Mouse (Mus musculus) NIH3T3 (cell line): ENCODE measurements around the gene Dock4.

ENCODE experiments used
- DNase-seq: peaks from one replicate; pipeline ENCODE4 v3.0.0-alpha.2; 2012; ENCODE audit warnings: low read depth

Gene Dock4

DNA sequence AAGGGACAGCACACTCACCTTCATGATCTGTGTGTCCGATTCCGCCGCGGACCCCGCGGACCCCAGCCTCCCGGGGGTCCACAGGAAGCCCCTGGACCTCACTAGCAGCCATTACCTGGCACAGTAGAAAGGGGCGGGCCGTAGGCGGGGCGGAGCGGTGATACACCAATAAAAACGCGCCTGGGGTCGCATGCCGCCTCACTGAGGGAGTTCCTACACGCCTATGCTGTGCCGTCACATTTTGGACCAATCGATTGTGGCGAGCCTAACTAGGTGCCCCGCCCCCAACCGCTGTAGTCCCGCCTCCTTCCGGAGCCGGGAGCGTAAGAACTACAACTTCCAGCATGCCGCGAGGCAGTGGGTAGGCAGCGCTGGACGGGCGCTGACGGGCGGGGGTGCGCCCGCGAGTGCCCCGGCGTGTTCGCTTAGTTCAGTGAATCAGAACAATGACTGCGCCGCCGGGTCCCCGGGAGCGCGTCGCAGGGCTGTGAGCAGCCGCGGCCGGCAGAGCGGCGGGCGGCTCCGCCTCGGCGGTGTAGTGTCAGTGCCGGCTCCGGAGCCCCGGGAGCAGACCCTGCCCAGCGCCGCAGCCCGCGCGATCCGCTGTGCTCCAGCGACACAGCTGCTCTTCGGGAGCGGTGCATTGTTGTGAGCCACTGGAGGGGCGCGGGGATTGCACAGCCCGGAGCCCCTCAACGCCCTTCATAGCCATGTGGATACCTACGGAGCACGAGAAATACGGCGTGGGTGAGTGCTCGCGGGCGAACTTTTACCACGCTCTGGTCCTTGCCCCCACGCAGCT lies at the start of gene Dock4, which contains the start of gene Zfp277:
Dock4 (plus strand) TSS at position 305 of the 802 bp plus-strand sequence.
Zfp277 (minus strand) TSS at position 255 of the 802 bp plus-strand sequence.
- peak; percentile 100 for DNase-seq

DNA sequence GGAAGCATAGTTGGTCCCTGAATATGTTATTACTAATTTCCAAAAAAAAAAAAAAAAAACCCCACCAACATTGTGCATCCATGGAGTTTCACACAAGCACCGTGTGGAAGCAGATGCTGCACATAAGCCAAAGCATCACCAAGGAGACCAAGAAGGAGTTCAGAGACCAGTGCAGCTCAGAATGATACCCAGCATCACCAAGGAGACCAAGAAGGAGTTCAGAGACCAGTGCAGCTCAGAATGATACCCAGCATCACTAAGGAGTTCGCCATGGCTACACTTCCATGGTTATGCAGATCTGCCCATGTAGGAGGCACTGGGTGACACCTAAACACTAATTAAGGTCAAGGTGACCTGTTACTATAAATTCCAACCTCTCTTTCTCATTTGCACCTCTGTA lies 46.8 kb upstream of the Dock4 start:
- DNase-seq: no peak

DNA sequence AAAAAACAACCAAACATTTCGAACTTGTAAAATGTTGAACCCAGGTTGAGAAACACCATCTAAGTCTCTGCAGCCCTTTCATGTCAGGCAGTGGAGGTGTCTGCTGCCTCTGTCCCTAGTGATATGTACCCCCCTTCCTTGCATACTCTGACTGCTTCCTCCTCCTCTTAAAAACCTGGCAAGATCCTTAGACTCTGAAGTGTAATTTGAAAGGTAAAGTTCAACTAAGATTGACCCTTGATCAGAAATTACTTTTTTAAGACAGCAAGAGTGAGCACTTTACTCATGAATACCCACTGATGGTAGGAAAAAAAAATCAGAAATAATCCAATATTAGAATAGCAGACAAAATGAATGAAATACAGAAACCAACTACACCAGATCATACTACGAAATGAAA lies 46.4 kb upstream of the Dock4 start:
- no peak for DNase-seq

DNA sequence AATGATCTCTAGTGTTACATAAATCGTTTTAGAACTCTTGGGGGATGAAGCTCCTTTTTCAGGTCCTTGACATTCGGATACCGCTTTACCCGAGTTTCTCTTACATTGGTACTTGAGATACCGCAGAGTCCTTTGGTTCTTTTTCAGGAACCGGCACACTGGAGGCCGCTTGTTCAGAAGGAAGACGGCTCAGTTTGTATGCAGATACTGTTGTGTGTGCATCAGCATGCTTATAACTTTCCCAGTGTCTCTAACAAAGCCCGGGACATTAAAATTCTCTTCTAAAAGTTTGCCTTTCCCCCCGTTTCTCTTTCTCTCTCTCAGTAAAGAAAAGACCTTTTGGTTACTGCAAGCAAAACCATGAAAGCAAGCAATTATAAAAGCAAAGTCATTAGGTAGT lies 45.9 kb upstream of the Dock4 start:
- DNase-seq: no peak

DNA sequence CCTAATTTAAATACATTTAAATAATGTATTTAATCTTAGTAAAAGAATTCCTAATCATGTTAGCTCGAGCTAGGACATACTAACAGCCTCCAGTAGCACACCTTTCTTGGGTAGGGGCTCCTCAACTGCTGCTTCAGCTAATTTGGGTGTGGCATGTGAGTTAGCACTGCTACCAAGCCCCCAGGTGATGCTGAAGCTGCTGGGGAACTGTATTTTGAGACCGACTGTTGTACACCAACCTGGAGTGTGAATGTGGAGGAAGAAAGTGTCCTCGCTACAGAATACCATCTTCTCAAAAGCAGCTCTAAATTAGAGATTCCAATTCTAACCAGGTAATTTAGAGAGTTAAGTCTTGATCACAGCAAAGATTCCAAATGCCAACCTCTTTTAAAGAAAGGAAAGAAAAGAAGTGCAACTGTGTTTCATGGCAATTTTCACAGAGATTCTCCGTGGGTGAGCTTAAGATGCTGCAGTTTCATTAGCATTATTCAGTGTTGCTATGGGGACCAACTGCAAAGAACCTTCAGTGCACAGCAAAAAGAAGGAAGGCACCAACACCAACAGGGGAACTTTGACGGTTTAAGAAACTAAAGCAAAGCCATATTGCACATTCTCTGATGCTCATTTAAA lies 31.0 kb upstream of the Dock4 start:
- no peak for DNase-seq

DNA sequence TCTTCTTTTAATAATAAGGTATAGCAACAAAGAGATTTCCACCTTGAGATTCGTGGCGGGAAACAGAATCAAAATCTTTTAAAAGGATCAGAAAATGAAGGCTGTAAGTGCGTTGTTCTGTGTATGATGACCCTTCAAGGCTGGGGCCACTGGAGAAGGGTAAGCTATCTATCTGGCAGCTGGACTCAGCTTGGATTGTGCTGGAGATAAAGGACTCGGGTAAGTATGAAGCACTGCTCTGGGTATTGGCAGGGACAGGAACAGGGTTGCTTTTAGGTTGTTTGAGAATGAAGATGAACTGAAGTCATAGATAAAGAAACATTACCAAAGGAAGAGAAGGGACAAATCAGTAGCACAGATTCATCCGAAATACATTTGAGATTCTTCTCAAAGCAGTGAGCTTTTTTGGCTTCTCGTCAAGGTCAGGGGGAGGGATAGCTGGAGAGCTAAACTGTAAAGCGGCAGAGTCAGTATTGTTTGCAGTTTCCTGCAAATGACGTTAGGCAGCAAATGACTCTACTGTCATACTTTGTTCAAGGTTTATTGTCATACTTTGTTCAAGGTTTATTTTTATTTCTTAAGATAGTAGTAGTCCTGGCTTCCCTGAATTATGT lies 30.3 kb upstream of the Dock4 start:
- no peak for DNase-seq

DNA sequence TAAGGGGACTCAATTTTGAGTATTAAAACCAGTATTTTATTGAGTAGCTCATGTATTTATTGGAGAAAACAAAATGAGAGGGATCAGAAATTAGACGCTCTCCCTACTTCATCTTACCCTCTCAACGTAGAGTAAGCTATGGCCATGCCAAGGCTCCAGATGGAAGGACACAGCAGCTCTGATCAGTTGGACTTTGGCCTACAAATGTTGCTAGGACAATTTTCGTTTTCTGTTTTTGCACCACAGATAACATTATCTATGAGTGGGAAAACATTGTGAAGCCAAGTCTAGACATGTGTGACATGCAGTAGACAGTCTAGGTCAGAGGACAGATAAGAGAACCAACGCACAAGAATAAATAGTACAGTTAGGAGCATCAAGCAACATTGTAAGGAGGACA lies 28.5 kb upstream of the Dock4 start:
- no peak for DNase-seq

DNA sequence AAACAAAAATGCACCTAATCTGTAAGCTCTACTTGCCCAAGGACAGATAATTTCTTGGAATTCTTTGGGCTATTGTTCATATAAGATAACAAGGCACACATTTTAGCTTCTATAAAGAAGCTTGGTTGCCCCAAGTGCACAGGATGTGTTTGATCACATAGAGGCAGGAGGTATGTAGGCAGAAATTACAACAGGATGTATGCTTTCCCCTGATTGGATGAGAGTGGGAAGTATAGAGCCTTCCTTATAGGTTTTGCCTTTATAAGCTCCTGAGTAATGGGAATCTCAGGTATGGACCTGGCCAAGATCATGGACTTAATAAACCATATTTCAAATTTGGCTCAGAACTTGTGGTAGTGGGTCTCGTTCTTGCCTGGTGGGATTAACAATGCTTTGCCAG lies 20.8 kb upstream of the Dock4 start:
- no peak for DNase-seq

DNA sequence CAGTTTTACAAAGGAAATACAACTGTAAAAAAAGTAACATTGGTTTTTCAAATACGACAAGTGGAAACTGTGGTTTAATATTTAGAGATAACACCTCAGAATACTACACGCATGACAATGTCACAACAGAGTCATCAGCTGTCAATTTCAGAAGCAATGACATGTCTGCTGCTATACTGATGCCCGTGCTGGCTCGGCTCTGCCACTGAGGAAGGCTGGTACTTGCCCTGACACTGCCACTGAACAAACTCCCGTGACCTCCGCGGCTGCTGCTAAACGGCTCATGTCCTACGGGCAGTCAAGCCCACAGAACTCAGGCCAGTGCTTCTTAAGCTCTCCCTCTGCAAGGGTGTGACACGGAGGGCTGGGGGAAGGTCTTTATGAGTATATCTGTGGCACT lies 18.1 kb upstream of the Dock4 start:
- no peak for DNase-seq

DNA sequence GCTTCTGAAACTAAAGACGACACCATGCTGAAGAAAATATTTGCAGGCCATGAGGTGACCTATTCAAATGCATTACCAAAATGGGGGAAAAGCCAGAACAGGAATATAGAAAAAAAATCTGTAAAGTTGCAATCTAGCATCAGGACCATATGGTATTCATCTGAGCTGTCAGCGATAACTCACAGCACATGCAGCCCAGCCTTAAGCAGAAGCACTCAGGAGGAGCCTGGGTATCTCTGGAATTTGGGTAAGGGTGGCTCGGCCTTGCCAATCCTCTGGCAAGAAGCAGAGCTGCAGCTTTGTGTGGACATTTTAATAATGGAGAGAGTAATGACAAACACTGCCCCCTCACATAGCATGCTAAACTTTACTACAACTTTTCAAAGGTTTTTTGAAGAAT lies 15.8 kb upstream of the Dock4 start:
- DNase-seq: peak; percentile 72

DNA sequence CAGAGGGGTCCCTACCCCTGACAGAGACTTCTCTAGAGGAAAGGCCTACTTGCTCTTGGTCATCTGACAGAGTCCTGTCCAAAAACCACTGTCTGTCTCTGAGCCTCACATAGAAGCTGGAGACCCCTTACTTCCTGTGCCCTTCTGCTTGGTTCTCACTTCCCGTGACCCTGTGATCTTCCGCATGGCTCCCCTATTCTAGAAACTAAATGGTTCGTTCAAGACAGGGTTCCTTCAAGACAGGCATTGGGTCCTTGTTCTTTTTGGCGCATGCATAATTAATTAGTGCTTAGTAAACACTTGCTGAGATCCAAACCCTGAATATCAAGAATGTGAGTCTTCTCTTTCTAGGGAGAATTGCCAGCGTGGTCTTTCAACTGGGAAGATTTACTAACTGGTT lies 14.7 kb upstream of the Dock4 start:
- peak; percentile 9 for DNase-seq

DNA sequence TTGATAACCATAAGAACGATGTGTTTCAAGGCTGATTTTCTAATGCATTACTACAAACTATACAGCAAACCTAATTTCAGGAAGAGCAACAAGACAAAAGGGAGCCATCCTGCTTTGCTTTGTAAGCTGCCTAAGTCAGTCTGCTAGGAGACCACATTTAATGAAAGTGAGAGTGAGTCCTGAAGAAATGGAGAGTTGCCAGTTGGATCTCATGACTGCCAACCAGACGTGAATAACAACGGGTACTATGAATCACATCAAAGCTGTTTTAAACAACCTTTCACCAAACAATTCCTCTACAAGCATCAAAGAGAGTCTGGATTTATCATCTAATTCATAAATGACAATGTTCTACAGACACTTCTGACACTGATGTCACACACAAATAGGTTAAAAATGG lies 11.7 kb upstream of the Dock4 start:
- DNase-seq: peak; percentile 77

DNA sequence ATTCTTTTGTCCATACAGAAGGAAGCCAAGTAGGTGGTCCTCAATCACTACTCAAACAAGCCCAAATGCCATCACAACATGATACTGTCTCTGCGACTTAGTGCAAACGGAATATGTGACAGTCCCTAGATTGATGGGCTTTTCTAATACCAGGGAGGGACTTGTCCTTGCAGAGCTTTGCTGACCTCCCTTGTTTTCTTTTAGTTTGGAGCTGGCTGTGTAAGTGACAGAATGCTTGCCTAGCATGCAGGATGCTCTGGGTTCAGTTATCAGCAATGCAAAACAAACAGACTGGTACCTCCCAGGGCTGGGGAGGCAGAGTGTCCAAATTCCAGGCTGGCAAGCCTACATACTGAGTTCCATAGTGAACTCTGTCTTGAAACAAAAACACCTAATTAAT lies 7.7 kb upstream of the Dock4 start:
- no peak for DNase-seq

DNA sequence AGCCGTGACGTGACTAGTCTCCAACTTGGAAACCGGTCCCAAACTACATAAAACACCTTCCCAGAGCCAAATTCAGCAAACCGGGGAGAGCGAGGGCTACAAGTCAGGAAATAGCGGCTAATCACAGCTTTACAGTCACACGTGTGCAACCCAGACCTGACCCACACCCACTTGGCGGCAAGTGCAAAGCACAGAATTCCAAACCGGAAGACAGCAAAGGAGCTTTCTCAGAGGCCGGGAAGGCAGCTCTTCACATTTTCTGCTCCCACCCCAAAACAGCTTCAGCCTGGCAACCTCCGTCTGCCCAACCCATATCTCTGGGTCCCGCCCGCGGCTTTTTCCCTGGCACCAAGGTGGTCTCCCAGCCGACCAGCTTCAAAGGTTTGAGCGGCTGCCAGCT lies 546 bp upstream of the Dock4 start:
- peak; percentile 56 for DNase-seq

DNA sequence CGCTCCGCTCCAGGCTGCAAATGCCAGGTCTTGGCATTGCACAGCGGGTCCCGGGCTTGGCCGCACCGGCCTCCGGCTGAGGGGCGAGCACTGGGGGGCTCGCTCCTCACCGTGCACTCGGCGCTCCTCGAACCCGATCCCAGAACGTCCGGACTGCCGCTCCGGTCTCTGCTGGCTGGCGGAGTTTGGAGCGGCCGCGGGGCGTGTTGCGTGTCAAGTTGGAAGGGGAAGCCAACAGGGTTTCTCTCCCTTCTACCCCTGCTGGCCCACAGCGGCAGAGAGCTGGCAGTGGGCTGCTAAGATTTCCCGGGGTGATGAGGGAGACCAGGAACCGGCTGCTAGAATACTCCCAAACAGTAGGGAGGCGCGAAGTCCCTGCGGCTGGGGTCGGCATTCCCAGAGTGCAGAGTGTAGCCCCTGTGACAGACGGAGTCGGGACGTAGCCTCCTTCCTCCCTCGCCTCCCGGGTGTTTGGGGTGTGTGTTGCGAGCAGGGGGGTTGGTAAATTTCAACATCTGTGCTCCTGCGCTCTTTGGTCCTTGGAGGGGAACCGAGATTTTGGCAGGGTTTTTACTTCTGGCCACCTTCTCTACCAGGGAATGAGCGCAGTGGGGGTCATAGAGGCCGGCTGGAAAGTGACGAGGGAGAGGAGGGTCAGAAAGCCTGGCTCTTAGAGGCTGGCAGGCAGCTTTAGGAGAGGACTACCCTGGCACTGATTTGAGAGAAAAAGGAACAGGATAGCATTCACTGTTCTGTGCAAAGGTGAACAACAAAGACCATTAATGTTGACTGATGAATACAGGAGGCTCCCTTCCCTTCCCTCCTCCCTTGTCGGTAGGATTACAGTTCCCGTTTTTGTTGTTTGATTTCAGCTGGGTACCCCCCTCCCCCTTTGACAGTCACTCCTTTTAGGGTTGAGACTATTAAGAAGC lies 964 bp downstream of the Dock4 start:
- DNase-seq: peak; percentile 50

DNA sequence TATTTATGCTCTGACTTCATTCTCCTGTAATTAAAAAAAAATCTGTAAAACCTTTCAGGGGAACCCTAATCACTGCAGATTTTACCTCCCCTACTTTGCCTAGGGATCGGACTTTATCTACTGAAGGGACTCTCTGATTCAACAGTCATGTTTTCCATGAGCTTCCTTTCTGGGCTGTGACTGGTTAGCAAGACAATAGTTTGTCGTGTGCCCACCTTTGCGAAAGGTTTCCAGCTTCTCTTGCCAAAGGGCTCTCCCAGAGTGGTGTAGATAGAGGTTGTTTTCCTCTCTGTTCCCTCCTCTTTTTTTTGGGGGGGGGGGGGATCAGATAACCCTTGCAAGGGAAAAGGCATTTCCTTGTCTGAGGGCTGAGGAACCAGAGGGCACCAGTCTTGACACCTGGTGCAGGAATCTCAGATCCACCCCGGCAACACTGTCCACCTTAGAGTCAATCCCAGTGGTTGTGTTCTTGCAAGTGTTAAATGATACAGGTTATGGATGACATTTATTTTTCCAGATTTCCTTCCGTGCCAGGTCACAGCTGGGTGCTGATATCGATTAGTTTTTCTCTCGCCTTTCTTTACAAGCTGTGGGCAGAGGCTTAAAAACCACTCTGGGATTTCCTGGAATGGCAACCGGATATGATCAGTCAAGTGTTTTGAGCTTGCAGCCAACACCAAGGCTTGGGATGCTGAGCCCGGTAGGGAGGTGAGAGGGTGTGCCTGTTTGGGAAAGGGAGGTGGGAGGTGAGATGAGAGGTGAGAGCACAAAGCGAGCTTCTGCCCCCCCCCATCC lies 2.0 kb downstream of the Dock4 start:
- DNase-seq: no peak

DNA sequence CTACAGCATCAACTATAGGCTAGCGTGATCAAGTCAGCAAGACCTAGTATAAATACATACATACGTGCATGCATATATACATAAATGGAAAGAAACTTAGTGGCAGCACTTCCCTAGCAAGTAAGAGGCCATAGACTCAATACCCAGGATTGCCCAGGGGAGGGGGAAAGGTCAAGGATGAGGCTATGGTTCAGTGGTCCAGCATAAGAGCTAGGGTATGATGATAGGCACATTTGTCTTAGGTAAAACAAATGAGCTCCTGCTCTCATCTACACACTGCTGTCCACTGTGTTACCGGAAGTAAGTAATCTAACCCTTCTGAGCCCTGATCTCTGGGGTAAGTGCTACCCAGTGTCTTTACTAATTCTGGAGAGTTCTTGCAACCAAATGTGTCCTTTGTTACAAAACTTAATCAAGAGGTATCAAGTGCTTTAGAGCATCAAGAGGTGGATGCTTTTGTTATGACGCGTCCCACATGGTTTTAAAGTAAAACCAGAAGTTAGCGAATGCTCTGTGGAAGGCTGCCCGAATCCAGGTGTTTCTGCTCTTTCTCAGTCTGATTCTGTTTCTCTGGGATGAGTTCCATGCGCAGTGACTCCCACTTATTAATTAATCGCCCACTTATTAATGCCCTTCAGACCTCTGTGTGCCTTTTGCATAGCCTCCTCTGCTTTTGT lies 3.5 kb downstream of the Dock4 start:
- no peak for DNase-seq

DNA sequence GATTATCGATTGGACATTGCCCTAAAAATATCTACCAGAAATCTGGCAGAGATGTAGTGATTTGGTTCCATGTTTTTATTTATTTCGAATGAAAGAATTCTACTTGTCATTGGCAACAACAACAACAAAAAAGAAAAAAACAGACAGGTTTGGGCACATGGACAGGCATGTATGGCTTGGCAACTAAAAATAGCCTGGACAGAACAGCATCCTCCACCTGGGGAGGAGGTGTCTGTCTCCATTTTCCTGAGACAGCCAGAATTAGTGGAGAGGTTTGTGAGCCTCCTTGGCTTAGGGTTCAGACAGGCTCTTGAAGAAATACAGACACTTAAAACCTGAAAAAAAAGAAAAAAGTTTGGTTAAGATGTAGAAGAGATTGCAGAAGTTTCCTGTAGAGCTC lies 10.8 kb downstream of the Dock4 start:
- DNase-seq: no peak

DNA sequence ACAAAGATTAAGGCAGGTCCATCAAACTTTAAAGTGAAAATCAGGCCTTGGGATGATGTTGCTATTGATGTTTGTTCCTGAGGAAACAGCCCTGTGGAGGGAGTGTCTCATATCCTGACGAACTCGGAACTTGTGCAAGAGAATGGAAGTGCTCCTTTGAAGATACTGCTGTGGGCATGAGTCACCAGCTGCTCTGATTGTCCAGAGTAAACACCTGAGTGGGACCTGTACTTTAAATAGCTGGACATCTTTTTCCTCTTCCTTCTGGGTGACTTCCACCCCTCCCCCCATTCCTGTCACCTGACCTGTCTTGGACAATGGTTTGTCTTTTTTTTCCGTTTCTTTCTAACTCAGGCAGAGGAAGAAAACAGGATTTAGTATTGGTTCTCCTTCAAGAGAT lies 13.2 kb downstream of the Dock4 start:
- no peak for DNase-seq

DNA sequence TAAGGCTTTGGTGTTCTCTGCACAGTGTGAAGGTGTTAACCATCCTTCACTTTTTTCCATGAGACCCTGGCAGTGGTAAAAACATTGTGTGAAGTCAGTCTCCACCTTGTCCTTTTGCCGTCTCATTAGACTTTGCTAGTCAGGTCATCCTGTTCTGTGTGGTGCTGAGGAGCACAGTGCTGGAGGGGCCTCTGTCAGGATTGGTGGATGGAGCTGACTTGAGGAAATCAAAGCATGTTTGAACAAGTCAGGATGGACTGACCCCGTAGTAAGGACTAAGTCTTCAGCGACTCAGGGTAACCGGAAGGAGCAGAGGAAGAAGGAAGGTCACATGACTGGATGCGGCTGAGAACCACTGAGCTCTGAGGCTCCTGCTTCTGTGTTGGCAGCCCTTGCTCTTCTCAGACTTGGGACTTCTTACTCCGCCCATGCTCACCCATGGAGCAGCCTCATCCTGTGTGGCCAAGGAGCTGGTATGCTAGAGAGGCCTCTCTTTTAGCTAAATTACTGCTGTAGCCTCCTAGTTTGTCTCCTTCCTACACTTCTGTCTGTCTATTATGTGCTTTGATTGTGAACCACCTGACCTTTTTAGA lies 14.0 kb downstream of the Dock4 start:
- DNase-seq: no peak
